Mouse (Mus musculus) stomach, postnatal 0 days (tissue): Measurements from ENCODE around the gene Myt1l. TPM values are rescaled to one million over a fixed set of nuclear protein-coding genes. Genes with fewer than 3 reads are reported as not detected.
A peak's percentile ranks its signal among the peaks of the same experiment; 100 is the strongest.

Source experiments
- ATAC-seq: fragments of 200-750 bp; cut with Nextera tagmentation; 2 replicates; pipeline ENCODE4 v1.8.0; 2017; ENCODE audit not compliant: low FRiP score, low TSS enrichment
- DNase-seq: peaks from one replicate; pipeline ENCODE4 v3.0.0-alpha.2; 2016; ENCODE audit warnings: low spot score
- H3K27ac ChIP-seq: fragments of 300-500 bp; sonication (generic); replicated peaks from 2 replicates; pipeline ENCODE4 v1.5.1; 2014; ENCODE audit warnings: mild to moderate bottlenecking, control low read depth
- H3K27me3 ChIP-seq: fragments of 300-500 bp; sonication (generic); 2 replicates; pipeline ENCODE4 v1.6.1; 2014; ENCODE audit warnings: low read length; ENCODE audit not compliant: control insufficient read depth, insufficient read depth
- H3K36me3 ChIP-seq: fragments of 300-500 bp; sonication (generic); 2 replicates; pipeline ENCODE4 v1.6.1; 2014; ENCODE audit warnings: low read length, mixed read lengths; ENCODE audit not compliant: control insufficient read depth, insufficient read depth
- H3K4me1 ChIP-seq: fragments of 300-500 bp; sonication (generic); replicated peaks from 2 replicates; pipeline ENCODE4 v1.6.1; 2014; ENCODE audit warnings: antibody characterized with exemption; ENCODE audit not compliant: control insufficient read depth, insufficient read depth
- H3K4me2 ChIP-seq: fragments of 300-500 bp; sonication (generic); replicated peaks from 2 replicates; pipeline ENCODE4 v1.6.1; 2014; ENCODE audit warnings: low read depth, mild to moderate bottlenecking, control low read depth, moderate library complexity
- H3K4me3 ChIP-seq: fragments of 300-500 bp; sonication (generic); 2 replicates; pipeline ENCODE4 v1.5.1; 2014; ENCODE audit warnings: low read depth, low read length, control low read depth
- H3K9ac ChIP-seq: fragments of 300-500 bp; sonication (generic); 2 replicates; pipeline ENCODE4 v1.6.1; 2014; ENCODE audit warnings: mild to moderate bottlenecking, low read length, control low read depth, mixed read lengths
- H3K9me3 ChIP-seq: fragments of 300-500 bp; sonication (generic); 2 replicates; pipeline ENCODE4 v1.6.1; 2016; ENCODE audit warnings: low read length; ENCODE audit not compliant: control insufficient read depth
- CTCF ChIP-seq: IDR thresholded peaks from 2 replicates; pipeline ENCODE4 v1.5.1; 2016; ENCODE audit warnings: antibody characterized with exemption, low read depth, mild to moderate bottlenecking, moderate library complexity
- EP300 ChIP-seq: optimal IDR thresholded peaks from 2 replicates; pipeline ENCODE3; 2016; ENCODE audit warnings: antibody characterized with exemption
- WGBS: fragments of 180-500 bp; shearing (Covaris S2); extraction: QIAGEN DNeasy Blood & Tissue Kit; methylation state at CpG from one replicate; pipeline ENCODE4 v1.1.7; 2014; 5-methylcytosine and 5-hydroxymethylcytosine counted together
- polyA plus RNA-seq: library from polyadenylated mRNA; unstranded; fragments of >200 nt; fragmentation: Nextera tagmentation; extraction: Ambion mirVana; gene quantifications from 2 replicates; pipeline ENCODE4 v1.2.1, GENCODE M21; 2015

The Myt1l gene
- polyA plus RNA-seq, 1 experiment from 2014 or later = 0.76 TPM

GRCm38 (mm10) chr12:29904101-29904874, 376.1 kb downstream of the Myt1l start:
- no peak overlapping the region for H3K27ac ChIP-seq
- H3K4me2 ChIP-seq = no peak overlapping the region
- H3K4me3 ChIP-seq = no peak overlapping the region
- TF ChIP-seq CTCF (no peak), EP300 (no peak)
- H3K9ac ChIP-seq = no peak overlapping the region
- no peak for ATAC-seq
- no peaks in the 10 kb centered on the region for H3K4me1 ChIP-seq
- no peaks in the 10 kb centered on the region for H3K36me3 ChIP-seq
- no peak for DNase-seq
- no peaks in the 10 kb centered on the region for H3K27me3 ChIP-seq
- WGBS = 69% methylated on average over 4 of the region's 4 CpGs
- H3K9me3 ChIP-seq = no peaks in the 10 kb centered on the region

GRCm38 (mm10) chr12:29907056-29907455, 378.9 kb downstream of the Myt1l start:
- peak; percentile 50 for DNase-seq
- no peak overlapping the region for H3K27ac ChIP-seq
- H3K9ac ChIP-seq = no peak overlapping the region
- H3K9me3 ChIP-seq = no peaks in the 10 kb centered on the region
- WGBS = 37% methylated on average over 2 of the region's 2 CpGs
- ATAC-seq = peak; percentile 87
- no peaks in the 10 kb centered on the region for H3K4me1 ChIP-seq
- H3K4me3 ChIP-seq = no peak overlapping the region
- TF ChIP-seq EP300 (no peak), CTCF (peak; percentile 91)
- no peaks in the 10 kb centered on the region for H3K27me3 ChIP-seq
- no peaks in the 10 kb centered on the region for H3K36me3 ChIP-seq
- H3K4me2 ChIP-seq = no peak overlapping the region

- TF ChIP-seq EP300 (no peak), CTCF (no peak)
- Histone ChIP-seq H3K9ac (no peak overlapping the region), H3K27me3 (no peaks in the 10 kb centered on the region), H3K4me1 (no peaks in the 10 kb centered on the region), H3K4me3 (no peak overlapping the region), H3K4me2 (no peak overlapping the region), H3K27ac (no peak overlapping the region), H3K36me3 (no peaks in the 10 kb centered on the region), H3K9me3 (no peaks in the 10 kb centered on the region)
- ATAC-seq (no peak), DNase-seq (no peak)
- 76% methylated on average over 3 of the region's 3 CpGs for WGBS
Measured at GRCm38 (mm10) chr12:29916139-29916538, 388.0 kb downstream of the Myt1l start.

GRCm38 (mm10) chr12:29916807-29917206, 388.6 kb downstream of the Myt1l start:
- no peak for TF ChIP-seq CTCF
- no peak for TF ChIP-seq EP300
- no peak for DNase-seq
- no peaks in the 10 kb centered on the region for H3K9me3 ChIP-seq
- no peak overlapping the region for H3K27ac ChIP-seq
- 83% methylated on average over 6 of the region's 6 CpGs for WGBS
- no peak for ATAC-seq
- H3K4me3 ChIP-seq = no peak overlapping the region
- no peaks in the 10 kb centered on the region for H3K36me3 ChIP-seq
- no peak overlapping the region for H3K4me2 ChIP-seq
- no peaks in the 10 kb centered on the region for H3K27me3 ChIP-seq
- H3K4me1 ChIP-seq = no peaks in the 10 kb centered on the region
- no peak overlapping the region for H3K9ac ChIP-seq

- H3K4me1 ChIP-seq = no peaks in the 10 kb centered on the region
- H3K4me2 ChIP-seq = no peak overlapping the region
- no peak overlapping the region for H3K27ac ChIP-seq
- no peak overlapping the region for H3K9ac ChIP-seq
- no peaks in the 10 kb centered on the region for H3K9me3 ChIP-seq
- H3K4me3 ChIP-seq = no peak overlapping the region
- H3K27me3 ChIP-seq = no peaks in the 10 kb centered on the region
- ATAC-seq (no peak), DNase-seq (no peak)
- no peaks in the 10 kb centered on the region for H3K36me3 ChIP-seq
- TF ChIP-seq CTCF (no peak), EP300 (no peak)
- 45% methylated on average over 7 of the region's 7 CpGs for WGBS
Measured at GRCm38 (mm10) chr12:29920298-29920697, 392.1 kb downstream of the Myt1l start.

GRCm38 (mm10) chr12:29921481-29921880, 393.3 kb downstream of the Myt1l start:
- DNase-seq (no peak), ATAC-seq (no peak)
- no peak overlapping the region for H3K4me2 ChIP-seq
- H3K4me3 ChIP-seq = no peak overlapping the region
- H3K9ac ChIP-seq = no peak overlapping the region
- no peaks in the 10 kb centered on the region for H3K36me3 ChIP-seq
- TF ChIP-seq EP300 (no peak), CTCF (no peak)
- no peak overlapping the region for H3K27ac ChIP-seq
- 75% methylated on average over 11 of the region's 11 CpGs for WGBS
- no peaks in the 10 kb centered on the region for H3K9me3 ChIP-seq
- H3K4me1 ChIP-seq = no peaks in the 10 kb centered on the region
- H3K27me3 ChIP-seq = no peaks in the 10 kb centered on the region
